Mouse (Mus musculus): ENCODE data around the gene Col4a1.

Gene Col4a1

GRCm38 (mm10) chr8:11340310-11341110, 27.9 kb upstream of the Col4a1 start:
- no peak for DNase-seq (ENCODE audit: low read depth, low spot score)
- Histone ChIP-seq H3K36me3 (ENCODE audit: control insufficient read depth, insufficient read depth, low read length, poor library complexity, severe bottlenecking) (no peaks in the 10 kb centered on the region), H3K27me3 (ENCODE audit: control insufficient read depth, insufficient read depth, low read length, poor library complexity, severe bottlenecking) (no peaks in the 10 kb centered on the region)

DNA sequence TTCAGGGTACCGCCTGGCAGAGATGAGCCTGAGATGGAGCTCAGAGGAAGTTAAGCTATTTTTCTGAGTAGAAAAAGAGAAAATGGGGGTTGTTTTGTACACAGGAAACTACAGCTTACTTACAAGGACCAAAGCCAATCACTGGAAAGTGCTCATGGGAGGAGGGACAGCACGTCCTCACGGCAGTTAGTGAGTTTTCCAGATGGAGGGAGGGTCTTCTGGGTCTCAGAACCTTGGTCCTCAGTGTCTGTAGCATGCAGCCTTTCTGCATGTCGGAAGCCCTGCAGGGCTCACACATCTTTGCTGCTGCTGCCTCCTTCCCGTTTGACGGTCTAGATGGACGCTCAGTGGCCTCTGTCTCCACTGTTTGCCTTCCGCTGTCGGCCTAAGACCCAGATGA, 25.9 kb upstream of the Col4a1 start:
- Histone ChIP-seq H3K36me3 (ENCODE audit: control insufficient read depth, insufficient read depth, low read length, poor library complexity, severe bottlenecking) (no peaks in the 10 kb centered on the region), H3K27me3 (ENCODE audit: control insufficient read depth, insufficient read depth, low read length, poor library complexity, severe bottlenecking) (no peaks in the 10 kb centered on the region)
- DNase-seq (ENCODE audit: low read depth, low spot score), result no peak

DNA sequence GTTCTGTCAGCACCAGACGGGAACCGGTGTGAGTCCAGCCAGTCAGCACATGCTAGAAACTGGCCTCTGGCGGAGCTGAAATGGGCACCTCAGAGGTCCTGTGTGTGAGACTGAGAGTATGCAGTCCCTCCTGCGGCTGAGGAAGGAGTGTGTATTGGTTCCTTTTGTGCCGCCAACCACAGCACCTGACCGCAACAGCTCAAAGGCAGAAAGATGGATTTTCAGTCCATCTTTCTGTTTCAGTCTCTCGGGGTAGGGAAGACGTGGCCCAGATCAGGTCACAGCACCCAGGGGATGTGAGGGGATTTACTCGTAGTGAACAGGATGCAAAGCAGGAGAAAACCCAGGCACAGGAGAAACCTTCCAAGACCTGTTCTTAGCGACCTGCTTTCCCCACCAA, 25.0 kb upstream of the Col4a1 start:
- no peaks in the 10 kb centered on the region for H3K36me3 ChIP-seq (ENCODE audit: control insufficient read depth, insufficient read depth, low read length, poor library complexity, severe bottlenecking)
- DNase-seq (ENCODE audit: low read depth, low spot score), result no peak
- no peaks in the 10 kb centered on the region for H3K27me3 ChIP-seq (ENCODE audit: control insufficient read depth, insufficient read depth, low read length, poor library complexity, severe bottlenecking)

- DNase-seq (ENCODE audit: low read depth, low spot score), result no peak
- H3K36me3 ChIP-seq (ENCODE audit: control insufficient read depth, insufficient read depth, low read length, poor library complexity, severe bottlenecking), result no peaks in the 10 kb centered on the region
- no peaks in the 10 kb centered on the region for H3K27me3 ChIP-seq (ENCODE audit: control insufficient read depth, insufficient read depth, low read length, poor library complexity, severe bottlenecking)
Measured at GRCm38 (mm10) chr8:11336346-11336745, 23.7 kb upstream of the Col4a1 start.

GRCm38 (mm10) chr8:11335238-11335637, 22.6 kb upstream of the Col4a1 start:
- no peaks in the 10 kb centered on the region for H3K27me3 ChIP-seq (ENCODE audit: control insufficient read depth, insufficient read depth, low read length, poor library complexity, severe bottlenecking)
- DNase-seq (ENCODE audit: low read depth, low spot score), result no peak

DNA sequence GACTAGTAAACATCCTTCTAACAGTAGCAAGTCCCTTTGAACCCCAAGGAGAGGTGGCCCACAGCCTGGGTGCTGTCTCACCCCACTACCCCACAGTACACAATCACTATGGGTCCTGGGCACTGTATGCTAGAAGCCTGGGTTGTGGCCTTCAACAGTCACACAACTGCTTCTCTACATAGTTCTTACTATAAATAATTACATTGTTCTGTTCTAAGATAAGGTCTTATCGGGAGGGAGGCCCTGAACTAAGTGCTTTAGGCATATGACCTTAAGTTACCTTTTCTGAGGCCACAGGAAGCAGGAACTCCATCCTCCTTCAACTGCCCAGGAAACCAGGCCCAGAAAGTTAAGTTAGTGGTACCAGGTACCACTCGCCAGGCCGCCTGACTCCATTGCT, 21.9 kb upstream of the Col4a1 start:
- no peak for DNase-seq (ENCODE audit: low read depth, low spot score)
- Histone ChIP-seq H3K27me3 (ENCODE audit: control insufficient read depth, insufficient read depth, low read length, poor library complexity, severe bottlenecking) (no peaks in the 10 kb centered on the region), H3K36me3 (ENCODE audit: control insufficient read depth, insufficient read depth, low read length, poor library complexity, severe bottlenecking) (no peaks in the 10 kb centered on the region)

More at GRCm38 (mm10) chr8:11335238-11335637, 22.6 kb upstream of the Col4a1 start:
- no peaks in the 10 kb centered on the region for H3K36me3 ChIP-seq (ENCODE audit: control insufficient read depth, insufficient read depth, low read length, poor library complexity, severe bottlenecking)

DNA sequence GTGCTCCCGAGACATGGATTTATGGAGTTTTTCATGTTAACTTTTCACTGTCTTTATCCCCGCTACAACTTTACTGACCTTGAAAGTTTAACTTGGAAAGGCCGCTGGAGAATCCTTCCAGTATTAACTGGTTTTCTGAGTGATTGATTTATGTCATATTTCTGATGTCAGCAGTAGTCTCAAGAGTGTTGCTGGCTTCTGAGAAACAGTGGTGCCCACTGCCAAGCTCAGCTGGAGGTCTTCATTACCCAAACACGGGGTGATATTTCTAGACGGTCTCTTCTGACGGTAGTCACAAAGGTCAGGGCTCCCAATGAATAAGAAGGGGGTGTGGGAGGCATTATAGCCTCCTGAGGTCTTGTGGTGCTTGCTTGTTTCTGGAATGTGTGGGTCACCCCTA, 21.1 kb upstream of the Col4a1 start:
- no peak for DNase-seq (ENCODE audit: low read depth, low spot score)
- H3K27me3 ChIP-seq (ENCODE audit: control insufficient read depth, insufficient read depth, low read length, poor library complexity, severe bottlenecking), result no peaks in the 10 kb centered on the region
- no peaks in the 10 kb centered on the region for H3K36me3 ChIP-seq (ENCODE audit: control insufficient read depth, insufficient read depth, low read length, poor library complexity, severe bottlenecking)

DNA sequence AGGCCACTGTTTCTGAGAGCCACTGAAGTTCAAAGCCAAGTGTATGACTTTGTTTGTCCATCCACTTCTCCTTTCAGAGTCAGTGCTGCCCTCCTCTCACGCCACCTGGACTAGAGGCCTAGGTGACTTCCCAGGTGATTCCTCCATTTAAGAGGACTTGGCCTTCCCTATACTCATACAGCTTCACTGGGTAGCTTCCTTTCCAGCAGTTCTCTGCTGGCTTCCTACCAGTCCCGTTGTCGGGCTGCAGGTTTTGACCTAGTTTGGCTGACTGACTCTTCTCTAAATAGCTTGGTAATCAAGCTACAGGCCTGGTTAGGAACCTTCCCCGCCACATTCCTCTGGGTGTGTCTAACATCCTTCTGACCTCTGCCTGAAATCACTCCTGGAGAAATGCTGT, 18.9 kb upstream of the Col4a1 start:
- DNase-seq (ENCODE audit: low read depth, low spot score), result no peak
- H3K36me3 ChIP-seq (ENCODE audit: control insufficient read depth, insufficient read depth, low read length, poor library complexity, severe bottlenecking), result no peaks in the 10 kb centered on the region
- no peaks in the 10 kb centered on the region for H3K27me3 ChIP-seq (ENCODE audit: control insufficient read depth, insufficient read depth, low read length, poor library complexity, severe bottlenecking)

DNA sequence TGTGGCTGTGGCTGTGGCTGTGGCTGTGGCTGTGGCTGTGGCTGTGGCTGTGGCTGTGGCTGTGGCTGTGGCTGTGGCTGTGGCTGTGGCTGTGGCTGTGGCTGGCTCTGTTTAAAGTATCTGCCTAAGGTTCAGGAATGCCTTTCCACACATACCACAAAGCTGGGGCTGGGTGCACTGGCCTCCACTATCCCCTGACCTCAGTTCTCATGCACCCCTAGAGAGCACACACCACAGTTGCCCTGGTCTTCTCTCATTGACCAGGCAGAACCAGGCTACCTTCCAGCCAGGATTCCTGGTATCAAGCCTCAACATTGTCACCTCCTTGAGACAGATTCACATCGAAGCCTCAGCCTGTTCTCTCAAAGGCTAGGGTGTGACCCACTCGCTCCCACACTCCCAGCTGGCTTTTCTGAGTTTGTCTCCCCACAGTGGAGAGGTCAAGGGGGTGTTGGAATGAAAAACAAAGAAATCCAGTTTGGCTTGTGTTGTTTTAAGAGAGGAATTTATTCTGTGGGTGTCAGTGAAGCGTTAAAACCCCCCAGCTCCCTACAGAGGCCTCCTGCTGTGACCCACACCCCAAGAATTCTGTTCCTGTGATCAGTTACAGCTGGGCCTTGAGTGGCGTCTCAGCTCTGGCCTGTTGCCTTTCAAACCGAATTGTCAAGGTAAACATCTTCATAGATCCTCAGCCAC, 15.2 kb upstream of the Col4a1 start:
- DNase-seq (ENCODE audit: low read depth, low spot score), result no peak
- no peaks in the 10 kb centered on the region for H3K27me3 ChIP-seq (ENCODE audit: control insufficient read depth, insufficient read depth, low read length, poor library complexity, severe bottlenecking)
- no peaks in the 10 kb centered on the region for H3K36me3 ChIP-seq (ENCODE audit: control insufficient read depth, insufficient read depth, low read length, poor library complexity, severe bottlenecking)

DNA sequence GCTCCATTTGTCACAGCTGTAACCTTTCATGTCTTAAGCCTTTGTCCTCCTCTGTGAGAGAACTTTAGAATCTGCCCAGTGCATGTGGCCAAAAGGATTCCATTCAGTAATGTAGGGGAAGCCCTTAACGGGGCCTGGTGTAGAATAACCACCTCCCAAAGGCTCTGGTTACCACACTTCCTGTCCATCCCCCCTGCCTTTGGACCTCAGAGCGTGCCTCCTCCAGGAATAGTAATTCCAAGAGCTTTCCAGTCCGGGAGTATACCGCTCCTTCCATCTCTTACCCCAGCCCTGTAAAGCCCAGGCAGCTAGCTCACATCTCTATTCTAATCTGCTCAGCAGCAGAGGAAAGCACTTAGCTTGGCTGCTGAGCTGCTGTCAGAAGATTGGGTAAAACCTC, 14.7 kb upstream of the Col4a1 start:
- H3K27me3 ChIP-seq (ENCODE audit: control insufficient read depth, insufficient read depth, low read length, poor library complexity, severe bottlenecking), result no peaks in the 10 kb centered on the region
- DNase-seq (ENCODE audit: low read depth, low spot score), result no peak
- H3K36me3 ChIP-seq (ENCODE audit: control insufficient read depth, insufficient read depth, low read length, poor library complexity, severe bottlenecking), result no peaks in the 10 kb centered on the region

DNA sequence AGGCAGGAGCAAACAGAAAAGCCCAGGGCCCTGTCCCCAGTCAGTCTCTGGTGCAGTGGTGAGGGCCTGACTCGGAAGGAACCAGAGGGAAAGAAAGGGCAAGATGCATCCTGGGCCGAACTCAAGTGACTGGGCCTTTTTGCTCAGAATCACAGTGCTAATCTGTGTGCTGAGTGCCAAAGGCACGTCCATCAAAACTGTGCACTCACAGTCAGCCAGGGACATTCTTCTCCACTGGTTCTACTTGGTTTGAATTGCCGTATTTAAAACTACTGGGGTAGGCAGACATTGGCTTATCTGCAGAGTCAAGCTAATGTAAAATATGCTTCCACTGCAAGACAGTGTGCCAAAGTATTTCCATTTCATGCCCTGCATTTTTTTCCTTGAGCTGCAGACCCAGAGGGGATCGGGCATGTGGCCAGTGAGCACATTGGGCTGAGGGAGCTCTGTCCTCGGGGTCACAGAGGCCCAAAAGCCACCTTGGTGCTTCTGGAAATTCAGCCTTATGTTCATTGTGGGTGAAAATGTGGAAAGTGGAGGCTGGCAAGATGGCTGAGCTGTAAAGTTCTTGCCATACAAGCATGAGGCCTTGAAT, 12.3 kb upstream of the Col4a1 start:
- Histone ChIP-seq H3K36me3 (ENCODE audit: control insufficient read depth, insufficient read depth, low read length, poor library complexity, severe bottlenecking) (no peaks in the 10 kb centered on the region), H3K27me3 (ENCODE audit: control insufficient read depth, insufficient read depth, low read length, poor library complexity, severe bottlenecking) (no peaks in the 10 kb centered on the region)
- DNase-seq (ENCODE audit: low read depth, low spot score), result no peak

GRCm38 (mm10) chr8:11323681-11324080, 11.1 kb upstream of the Col4a1 start:
- DNase-seq (ENCODE audit: low read depth, low spot score), result no peak
- Histone ChIP-seq H3K27me3 (ENCODE audit: control insufficient read depth, insufficient read depth, low read length, poor library complexity, severe bottlenecking) (no peaks in the 10 kb centered on the region), H3K36me3 (ENCODE audit: control insufficient read depth, insufficient read depth, low read length, poor library complexity, severe bottlenecking) (no peaks in the 10 kb centered on the region)

DNA sequence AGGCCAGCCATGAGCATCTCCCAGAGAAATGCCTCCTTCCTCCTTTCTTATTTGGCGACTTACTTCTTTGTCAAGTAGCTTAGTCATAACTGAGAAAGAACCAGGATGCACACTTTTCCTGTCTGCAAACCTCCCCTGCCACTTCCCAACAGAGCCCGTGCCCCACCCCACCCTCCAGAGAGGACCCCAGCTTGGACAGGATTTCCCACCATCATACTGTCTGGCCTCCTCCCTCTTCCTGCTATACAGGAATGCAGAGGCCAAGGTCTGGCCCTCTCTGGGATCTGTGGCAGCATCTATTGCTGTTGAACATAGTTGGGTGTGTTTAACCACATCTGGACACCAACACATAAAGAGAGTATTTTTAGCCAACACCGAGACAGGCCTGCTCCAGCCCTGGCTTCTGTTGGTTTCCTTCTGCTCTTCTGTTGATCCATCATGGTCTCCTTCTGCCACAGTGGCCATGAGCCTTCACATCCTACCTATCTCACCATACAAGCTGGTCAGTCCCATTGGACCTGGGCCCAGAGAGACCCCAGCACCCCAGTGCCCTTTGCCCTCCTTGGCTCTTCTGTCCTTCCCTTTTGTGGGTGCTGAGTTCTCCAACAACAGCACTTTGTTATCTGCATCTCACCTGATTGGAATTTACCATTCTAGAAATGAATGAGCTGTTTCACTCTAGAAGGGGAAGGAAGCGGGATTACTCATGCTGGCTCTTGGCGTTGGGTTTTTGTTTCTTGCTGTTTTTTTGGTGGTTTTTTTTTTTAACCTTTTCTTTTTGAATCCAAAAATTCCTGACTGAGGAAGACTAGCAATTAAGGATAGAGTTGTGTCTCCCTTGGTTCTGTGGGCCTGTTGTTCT, 10.3 kb upstream of the Col4a1 start:
- DNase-seq (ENCODE audit: low read depth, low spot score), result no peak
- Histone ChIP-seq H3K36me3 (ENCODE audit: control insufficient read depth, insufficient read depth, low read length, poor library complexity, severe bottlenecking) (no peaks in the 10 kb centered on the region), H3K27me3 (ENCODE audit: control insufficient read depth, insufficient read depth, low read length, poor library complexity, severe bottlenecking) (no peaks in the 10 kb centered on the region)

DNA sequence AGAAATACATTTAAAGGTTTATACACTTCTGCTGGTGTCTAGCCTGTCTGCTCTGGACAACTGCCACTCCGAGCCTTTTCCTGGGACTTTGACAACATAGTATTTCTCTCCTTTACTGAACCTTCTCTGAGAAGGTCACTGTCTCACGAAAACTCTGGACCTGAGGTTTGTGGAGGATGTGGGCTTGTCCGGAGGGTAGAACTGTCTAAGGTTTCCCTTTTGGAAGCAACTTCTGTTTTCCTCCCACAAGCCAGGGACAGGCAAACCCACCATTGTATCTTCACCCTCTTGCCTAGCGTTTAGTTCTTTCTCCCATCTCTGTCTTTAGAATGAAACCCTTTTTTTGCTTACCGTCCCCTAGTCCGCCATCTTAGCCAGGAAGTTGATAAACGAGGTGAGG, 9.2 kb upstream of the Col4a1 start:
- Histone ChIP-seq H3K27me3 (ENCODE audit: control insufficient read depth, insufficient read depth, low read length, poor library complexity, severe bottlenecking) (no peaks in the 10 kb centered on the region), H3K36me3 (ENCODE audit: control insufficient read depth, insufficient read depth, low read length, poor library complexity, severe bottlenecking) (no peaks in the 10 kb centered on the region)
- DNase-seq (ENCODE audit: low read depth, low spot score), result no peak
